Mouse (Mus musculus) NIH3T3 (cell line): ENCODE results near the gene Catsperd.
"Not testable (repeated sequence)": the region's sequence is repeated elsewhere in the genome, so short reads cannot be mapped to it uniquely, and the experiment has no call there.

Experiments
- DNase-seq: peaks from one replicate; pipeline ENCODE4 v3.0.0-alpha.2; 2012; ENCODE audit warnings: low read depth

The Catsperd gene

DNA sequence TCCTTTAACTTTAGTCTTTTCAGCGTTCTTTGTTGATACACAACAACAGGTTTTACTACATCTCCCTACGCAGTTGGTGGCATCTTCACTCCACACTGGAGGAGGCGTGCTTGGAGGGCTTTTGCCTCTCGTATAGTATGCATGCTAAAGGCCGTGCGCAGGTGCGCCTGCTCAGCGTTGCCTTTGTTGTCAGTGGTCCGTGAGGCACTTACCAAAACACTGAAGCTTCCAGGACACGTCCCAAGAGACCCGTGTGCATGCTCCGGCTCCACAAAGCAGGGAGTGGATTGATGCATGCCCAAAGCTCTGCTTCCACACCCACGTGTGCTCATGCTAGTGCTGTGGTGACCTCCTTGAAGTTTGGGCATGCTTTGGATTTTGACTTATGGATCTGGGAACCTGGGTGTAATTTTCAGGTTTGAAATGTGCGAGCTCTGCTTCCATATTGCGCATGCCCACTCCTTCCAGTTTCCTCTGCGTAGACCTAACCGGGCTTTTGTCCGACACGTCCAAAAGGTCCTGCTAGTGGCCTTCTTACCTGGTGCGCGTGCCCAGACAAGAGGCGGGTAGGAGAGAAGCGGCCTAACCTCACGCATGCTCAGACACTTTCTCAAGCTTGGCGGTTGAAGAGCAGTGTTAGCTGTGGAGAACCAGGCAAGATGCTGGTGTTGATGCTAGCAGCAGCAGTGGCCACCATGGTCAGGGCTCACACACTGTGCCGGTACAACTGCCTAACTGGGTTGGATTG, at the start of gene Catsperd:
Catsperd (plus strand) TSS at position 614 of the 748 bp plus-strand sequence.
- no peak for DNase-seq

DNA sequence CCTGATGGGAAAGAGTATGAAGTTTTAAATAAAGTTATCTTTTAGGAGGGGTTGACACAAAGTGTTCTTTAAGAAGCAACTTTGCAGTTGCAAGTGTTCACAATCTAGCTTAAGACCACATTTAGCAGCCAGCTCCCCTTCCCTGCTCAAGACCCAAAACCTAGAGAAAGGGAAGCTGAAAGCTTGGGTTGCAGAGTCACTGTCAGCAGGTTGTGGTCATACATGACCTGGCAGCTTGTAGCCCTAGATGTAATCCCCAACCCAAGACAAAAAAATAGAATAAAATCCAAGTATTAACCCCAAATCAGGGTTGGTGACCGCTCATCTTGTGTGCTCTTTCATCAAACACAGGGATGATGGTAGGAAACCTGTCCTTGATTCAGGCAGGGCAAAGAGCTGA, 44.9 kb upstream of the Catsperd start:
- no peak for DNase-seq

DNA sequence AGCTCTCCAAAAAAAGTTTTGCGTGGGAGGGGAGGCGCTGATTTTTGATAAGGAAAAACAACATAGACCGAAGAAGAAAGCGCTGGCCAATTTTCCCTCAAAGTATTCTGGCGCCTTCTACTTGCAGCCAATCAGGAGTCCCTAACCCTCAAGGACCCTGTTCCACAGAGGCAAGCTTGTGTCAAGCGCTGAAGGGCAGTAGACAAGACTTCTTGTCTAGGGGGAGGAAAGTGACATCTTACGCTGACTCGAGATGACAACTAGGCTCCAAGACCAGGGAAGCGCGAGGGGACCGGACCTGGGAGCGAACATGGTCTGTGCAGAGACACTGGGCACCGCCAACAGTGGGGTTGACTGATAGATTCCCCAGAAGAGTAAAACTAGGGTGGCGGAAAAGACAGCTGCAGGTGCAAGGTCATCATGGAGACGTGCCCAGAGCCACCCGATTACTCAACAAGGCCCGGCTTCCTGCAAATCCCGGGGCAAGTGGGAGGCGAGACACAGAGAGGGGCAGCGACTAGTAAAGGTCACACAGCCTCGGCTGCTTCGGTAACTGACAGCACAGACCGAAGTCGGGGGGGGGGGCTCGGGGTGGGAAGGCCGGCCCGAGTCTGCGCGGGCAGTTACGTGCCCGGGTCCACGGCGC, 44.2 kb upstream of the Catsperd start:
- peak; percentile 55 for DNase-seq

DNA sequence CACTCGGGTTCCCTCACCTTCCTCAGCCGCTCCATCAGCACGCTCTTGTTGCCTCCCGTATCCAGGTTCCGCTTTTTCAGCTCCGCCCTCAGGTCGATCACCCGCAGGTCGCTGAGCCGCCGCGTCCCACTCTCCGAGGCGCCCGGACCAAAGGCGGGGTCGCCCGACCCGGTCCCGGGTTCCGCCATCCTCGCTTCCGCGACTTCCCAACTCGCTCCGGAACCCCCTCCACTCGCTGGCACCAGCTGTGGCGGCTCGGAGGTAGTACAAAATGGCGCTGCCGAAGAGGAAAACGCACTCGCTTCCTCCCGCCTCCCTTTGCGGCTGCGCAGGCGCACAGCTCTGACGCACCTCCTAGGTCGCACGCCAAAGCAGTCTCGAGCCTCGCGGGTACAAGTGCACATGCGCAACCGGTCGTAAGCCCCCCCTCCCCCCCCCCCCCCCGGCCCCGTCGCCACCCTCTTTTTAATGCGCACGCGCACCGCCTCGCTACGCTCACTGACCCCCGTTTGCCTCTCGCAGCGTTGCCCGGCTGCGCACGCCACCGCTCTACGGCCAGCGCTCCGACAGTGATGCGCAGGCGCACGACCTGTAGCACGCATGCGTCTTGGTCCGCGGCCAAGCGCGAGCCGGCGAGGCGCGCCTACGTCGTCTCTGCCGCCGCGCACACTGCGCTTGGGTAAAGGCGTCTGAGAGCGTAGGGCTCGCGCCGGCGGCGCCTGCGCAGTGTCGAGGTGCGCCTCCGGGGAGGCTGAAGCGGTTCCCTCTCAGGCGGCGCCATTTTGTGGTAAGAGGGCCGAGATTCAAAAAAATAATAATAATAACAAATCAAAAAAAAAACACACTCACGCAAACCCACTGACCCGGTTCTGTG, 43.4 kb upstream of the Catsperd start, which contains the start of the genes Safb2 and Safb:
Safb2 (minus strand) TSS at position 329 of the 874 bp plus-strand sequence.
Safb (plus strand) TSS at position 569 of the 874 bp plus-strand sequence.
- DNase-seq, result peak; percentile 100

DNA sequence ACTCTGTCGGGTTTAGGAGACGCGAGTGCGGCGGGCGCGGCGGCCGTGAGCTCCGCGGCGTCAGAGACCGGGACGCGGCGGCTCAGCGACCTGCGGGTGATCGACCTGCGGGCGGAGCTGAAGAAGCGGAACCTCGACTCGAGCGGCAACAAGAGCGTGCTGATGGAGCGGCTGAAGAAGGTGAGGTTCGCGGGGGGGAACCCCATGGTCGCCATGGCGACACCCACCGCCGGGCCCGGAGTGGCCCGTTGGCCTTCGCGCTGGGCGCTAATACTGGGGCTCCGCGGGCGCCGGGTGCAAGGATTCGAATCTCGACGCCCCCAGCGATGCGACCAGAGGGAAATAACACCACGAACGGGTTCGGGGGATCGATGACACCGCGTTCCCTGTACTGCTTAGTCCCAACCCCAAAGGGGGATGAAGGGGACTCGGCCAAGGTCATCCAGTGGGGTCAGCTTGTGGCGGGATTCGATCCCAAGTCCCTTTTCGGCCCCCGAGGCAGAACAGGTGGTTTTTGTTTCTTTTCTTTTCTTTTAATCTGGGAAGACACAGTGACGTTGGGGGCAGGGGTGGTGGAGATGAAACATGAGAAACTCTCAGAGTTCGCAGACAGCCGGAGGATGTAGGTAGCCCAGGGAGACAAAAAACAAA, 42.6 kb upstream of the Catsperd start:
- DNase-seq, result peak; percentile 59

DNA sequence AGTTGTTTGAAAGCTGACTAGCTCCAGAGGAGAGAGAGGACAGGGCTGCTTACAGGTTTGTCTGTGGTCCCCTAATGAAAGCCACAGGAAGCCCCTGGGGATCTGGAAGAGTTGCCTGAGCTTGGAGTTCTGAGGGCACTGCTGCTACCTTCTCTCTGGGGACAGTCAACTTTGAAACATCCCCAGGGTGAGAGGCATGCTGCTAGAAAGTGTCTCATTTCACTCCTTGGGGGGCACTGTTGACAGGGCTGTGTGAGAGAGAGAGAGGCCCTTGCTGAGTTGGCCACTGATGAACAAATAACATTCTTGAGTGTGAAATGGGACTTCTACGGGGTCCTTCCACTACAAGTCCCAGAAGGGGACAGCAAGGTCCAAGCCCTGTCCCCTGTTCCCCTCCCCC, 40.2 kb upstream of the Catsperd start:
- no peak for DNase-seq

DNA sequence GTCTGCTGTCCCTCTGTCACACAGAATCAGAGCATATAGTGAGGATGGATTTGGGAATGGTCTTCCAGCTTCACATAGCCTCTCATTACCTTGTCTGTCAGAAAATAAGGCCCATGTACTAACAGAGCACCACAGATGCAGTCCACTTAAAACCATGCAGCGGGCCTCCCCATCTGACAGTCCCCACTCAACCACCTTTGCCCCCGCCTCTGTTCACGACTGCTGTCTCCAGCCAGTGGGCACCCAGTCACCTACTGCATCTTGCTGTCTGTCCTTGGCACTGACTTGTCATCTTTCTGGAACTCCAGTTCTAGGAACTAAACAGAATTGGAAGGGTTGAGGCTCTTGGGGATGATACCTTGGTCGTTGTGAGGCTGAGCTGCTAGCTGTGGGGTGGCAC, 39.0 kb upstream of the Catsperd start:
- no peak for DNase-seq

DNA sequence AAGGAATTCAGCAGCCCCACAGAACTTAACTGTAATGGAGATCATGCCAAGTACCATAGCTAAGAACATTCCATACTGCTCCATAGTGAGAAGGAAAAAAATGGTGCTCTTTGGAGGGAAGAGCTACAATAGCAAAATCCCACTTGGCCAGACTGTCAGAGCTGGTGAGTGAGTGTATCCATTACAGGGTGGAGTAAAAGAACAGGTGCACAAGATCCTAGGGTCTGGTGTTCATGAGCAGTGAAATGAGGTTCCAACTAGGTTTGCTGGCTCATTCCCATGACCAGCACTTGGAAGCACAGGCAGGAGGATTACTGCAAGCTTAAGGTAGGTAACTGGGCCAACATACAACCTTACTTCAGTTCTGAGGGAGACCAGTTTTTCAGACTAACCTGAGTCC, 35.4 kb upstream of the Catsperd start:
- DNase-seq, result no peak

DNA sequence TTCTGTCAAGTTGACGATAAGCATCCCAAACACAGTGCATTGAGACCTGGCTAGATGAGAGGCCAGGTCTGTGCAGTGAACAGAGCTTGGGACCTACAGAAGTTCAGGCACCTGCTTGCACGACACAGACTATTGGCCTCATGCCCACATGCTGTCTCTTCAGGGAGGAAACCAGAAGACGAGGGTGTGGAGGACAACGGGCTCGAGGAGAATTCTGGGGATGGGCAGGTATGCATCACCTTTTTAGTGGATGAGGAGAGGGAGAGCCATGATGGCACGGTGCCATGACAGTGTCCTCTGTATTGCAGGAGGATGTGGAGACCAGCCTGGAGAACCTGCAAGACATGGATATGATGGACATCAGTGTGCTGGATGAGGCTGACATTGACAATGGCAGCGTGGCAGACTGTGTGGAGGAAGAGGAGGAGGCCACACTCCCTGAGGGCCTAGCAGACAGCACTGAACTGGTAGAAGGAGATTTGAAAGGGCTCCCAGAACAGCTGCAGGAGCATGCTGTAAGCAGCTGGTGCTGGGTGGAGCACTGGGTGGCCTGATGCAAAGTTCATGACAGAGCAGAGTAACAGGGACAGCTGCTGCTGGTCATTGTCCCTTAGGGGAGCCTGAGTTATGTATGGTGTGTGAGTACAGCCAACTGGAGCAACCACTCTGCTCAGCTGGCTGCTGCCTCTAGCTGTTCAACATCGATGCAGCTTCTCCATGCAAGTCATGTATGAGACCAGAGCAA, 34.2 kb upstream of the Catsperd start:
- no peak for DNase-seq

DNA sequence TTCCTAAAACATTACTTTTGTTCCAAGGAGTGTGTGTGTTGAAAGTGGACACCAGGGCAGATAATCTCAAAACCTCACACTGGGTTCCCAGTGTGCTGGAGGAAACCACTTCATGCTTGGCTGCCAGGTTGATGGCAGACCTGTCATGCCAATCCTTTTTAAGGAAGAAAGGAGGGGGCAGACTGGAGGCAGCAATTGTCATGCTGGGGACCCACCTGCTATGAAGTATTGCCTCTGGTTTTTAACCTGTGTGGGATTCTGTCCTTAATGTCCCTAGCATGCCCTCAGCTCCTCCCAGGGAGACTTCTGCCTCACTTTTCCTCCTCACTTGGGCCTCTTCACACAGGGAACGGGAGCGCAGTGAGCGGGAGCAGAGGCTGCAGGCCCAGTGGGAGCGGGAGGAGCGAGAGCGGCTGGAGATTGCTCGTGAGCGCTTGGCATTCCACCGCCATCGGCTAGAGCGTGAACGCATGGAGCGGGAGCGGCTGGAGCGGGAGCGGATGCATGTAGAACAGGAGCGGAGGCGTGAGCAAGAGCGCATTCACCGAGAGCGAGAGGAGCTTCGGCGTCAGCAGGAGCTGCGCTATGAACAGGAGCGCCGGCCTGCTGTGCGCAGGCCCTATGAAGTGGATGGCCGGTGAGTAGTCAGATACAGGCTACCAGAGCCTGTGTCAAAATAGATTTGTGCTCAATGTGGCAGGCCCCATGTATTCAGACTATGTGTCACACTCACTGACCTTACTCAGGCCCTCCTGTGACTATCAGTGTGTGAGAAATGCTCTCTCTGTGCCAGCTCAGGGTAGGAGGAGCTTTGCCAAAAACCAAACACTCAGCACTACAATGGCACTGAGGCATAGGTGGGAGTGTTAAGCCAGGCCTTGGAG, 24.5 kb upstream of the Catsperd start:
- DNase-seq, result no peak

DNA sequence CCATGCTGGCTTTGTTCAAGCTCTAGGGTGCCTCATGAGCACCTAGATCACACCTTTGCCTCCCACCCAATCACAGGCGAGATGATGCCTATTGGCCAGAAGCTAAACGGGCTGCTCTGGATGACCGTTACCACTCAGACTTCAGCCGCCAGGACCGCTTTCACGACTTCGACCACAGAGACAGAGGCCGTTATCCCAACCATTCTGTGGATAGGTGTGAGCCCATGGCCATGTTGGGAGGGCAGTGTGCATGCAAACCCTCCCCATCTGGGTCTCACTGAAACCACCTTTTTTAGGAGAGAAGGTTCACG, 23.9 kb upstream of the Catsperd start:
- DNase-seq, result no peak

DNA sequence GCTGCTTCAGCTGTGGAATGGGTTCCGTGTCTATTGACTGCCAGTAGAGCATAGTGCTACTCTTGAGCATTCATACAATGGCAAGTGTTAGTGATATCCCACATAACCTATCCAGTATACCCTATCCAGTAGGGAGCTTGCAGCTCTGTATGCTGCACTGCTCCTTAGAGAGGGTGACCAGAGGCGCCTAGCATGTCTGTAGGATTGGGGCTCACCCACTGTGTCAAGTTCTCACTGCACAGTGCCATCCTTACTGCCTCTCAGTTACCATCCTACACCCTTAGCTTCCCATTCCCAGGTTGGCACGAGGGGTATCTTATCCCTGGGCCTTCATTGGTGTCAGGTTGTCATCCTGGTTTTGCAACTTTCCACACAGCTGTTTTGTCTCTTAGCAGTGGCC, 23.5 kb upstream of the Catsperd start:
- DNase-seq, result no peak

DNA sequence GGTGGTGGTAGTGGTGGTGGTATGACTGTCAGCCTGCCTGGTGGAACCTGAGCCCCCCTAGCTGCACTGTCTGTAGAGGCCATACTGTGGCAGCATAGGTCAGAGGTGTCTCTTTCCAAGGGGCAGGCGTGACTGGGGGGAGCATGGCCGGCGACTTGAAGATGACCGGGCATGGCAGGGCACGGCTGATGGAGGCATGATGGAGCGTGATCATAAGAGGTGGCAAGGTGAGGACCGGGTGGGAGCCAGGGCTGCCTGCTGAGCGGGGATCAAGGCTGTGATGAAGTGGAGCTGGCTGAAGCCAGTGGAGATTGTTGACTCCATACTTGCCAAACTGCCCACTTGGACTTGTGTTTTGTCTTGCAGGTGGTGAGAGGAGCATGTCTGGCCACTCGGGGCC, 22.5 kb upstream of the Catsperd start:
- DNase-seq, result no peak

DNA sequence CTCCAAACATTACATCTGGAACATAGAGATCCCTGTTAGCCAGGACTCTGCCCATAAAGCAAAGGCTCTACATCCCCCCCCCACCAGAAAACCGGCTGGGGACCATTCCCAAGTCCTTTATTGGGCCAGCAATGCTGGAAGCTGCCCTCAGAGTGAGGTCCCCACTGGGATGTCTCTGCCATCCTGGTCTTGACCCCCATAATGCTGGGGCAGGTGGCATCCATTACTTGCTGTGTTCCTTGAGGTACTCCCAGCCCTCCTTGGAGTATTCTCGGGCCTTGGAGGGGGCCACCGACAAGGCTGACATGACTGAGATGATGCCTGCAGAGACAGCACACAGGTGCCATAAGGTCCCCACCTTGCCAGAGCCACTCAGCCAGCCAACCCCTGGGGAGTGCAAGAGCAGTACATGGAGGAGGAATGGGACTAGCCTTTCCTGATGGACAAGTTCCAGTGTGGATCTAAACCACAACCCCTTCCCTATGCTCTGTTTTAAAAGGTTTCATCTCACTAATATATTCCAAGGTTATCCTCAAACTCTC, 20.4 kb upstream of the Catsperd start:
- no peak for DNase-seq

DNA sequence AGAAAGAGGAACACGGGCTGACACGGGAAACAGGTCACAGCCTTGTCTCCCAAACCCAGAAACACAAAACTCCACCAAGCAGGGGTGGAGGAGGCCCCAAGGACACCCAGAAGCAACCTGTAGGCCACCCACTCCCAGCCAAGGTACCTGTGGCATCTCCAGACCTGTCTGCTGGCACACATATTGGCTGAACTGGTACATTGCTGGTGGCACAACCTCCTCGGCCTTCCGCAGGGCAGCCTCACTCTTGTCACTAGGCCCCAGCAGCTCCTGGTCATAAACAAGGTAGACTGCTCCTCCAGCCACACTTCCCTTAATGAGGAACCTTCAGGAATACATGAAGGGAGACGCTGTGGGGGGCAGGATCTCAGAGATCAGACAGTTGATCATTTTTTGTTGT, 19.2 kb upstream of the Catsperd start:
- no peak for DNase-seq

DNA sequence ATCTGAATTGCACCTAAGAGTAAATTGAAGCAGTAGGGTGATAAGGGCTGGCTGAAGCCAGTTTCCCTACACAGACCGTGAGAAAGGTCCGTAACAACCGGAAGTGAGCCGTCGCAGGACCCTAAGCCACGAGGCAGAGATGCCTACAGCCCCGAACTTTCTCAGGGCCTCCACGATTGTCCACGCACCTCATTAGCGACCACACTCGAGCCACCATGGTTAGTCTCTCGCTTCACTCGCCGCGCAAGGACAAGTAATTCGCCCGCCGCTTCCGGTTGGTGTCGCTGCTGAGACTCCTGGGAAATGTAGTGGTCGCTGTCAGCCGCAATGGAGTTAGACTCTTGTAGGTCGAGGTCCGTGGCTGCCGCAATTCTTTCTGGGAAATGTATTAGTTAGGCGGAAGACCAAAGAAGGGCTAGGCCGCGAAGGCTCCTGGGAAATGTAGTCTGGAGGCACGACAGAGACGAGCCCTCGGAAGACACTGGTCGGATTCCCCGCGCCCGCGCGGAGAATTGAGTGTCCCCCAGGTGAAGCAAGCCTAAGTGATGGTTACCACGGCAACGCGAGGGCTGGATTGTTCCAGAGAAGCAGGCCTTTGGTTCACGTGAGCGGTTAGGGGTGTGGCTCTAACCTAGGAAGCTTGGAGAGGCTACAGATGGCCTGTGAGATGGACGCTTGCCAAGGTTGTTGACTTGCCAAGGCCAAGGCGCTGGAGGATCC, 18.3 kb upstream of the Catsperd start, which contains the start of gene 2410015M20Rik:
2410015M20Rik (minus strand) TSS at position 320 of the 720 bp plus-strand sequence.
- DNase-seq, result peak; percentile 97

DNA sequence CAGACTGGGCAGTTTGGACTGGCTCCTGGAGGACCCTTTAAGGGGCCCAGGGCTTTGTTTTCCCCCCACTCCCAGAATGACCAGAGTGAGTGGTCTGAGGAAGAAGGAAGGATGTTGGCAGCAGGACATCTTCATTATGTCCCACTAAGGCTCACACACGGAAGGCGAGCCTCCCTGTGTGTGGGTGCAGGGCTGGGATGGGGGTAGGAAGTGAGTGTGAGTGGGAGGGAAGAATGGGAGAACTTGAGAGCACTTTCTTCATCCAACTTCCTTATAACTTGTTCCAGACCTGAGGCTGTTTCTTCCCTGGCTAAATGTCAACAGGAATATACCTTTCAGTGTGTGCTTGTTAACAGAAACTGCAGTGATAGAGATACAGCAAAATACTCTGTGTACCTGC, 16.6 kb upstream of the Catsperd start:
- DNase-seq, result no peak

DNA sequence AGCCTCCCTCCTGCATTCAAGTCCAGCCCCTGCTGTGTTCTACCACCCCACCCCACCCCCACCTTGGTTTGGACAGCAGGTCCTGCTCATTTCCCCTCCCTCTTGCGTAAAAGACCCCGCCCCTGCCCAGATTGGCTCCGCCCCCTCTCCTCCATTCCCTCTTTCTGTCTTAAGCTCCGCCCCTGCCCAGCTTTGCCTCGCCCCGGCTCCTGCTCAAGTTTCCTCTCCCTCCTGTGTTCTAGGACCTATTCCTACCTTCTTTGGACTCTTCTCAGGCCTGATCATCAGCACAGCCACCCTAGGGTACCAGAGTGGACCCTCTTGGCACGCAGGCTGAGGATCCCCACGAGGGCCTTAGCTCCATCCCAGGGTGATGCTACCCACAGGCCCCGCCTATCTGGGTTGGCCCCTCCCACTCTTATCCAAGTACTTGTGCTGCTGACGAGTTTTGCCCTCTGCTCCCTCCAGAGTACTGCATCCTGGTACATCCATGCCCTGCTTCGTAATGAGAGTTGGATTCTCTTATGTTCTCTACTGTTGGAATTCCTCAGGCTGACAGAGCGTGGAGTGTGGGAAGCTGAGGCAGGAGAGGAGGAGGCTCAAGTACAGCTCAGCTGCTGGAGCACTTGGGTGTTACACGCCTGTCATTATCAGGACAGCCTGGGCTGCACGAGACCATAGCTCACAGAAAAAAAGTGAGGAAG, 15.9 kb upstream of the Catsperd start:
- DNase-seq, result peak; percentile 77

DNA sequence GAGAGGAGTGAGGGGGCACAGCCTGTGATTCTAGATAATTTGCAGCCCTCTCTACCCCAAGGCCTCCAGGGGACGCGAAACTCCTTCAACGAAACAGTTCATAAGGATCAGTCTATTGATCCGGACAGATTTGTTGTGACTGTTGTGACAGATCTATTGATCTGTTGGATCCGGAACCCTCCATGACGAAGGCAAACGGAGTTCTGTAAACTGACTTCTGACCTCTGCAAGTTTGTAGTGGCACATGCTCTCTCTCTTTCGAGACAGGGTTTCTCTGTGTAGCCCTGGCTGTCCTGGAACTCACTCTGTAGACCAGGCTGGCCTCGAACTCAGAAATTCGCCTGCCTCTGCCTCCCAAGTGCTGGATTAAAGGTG, 15.4 kb upstream of the Catsperd start:
- DNase-seq, result not testable (repeated sequence)
